In the genomic region with DNA sequence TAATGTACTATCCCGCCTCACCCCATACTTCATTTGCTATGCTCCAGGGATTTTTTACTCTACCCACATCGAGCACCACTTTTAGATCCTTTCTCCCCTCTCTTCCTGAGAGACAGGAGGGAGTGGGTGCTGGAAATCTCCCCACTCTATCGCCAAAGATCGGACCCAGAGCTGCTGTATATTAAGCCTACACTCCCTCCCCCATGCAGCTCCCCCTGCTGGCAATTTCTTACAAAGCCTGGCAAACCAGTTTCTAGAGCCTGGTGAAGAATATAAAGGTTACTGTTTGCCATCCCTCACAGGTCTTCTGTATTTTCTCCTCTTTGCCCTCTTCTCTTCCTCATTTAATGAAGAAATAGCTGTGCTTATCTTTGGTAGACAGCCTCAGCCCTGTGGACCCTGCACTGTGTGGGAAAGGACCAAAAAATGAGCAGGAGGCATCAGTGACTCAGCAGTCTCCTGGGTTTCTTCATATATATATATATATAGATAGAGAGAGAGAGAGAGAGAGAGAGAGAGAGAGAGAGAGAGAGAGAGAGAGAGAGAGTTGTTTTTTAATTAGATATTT, we compare ENCODE assay signal across 10 mouse cellular contexts. TPM values are rescaled to one million over a fixed set of nuclear protein-coding genes. Genes with fewer than 3 reads are reported as not detected.
DNase-seq lines count a peak whose midpoint lies in the region; ATAC-seq and TF ChIP-seq lines count a peak whose summit lies in the region.
"Had no signal": no experiment of that assay in that cellular context is flagged by ENCODE, and none has a peak within 500 bp of the region (broad histone marks: within the 10 kb centered on the region; RNA-seq: fewer than 3 reads in every experiment).

No protein-coding gene starts in this region.

- no peaks in the 10 kb centered on the region for H3K36me3 ChIP-seq in midbrain, embryonic 11.5 days (ENCODE audit: control insufficient read depth, insufficient read depth, low read length)
- H3K36me3 ChIP-seq in midbrain, embryonic 15.5 days (replicated peaks) = no peaks in the 10 kb centered on the region
- H3K36me3 ChIP-seq in liver, embryonic 14.5 days (replicated peaks; ENCODE audit: control insufficient read depth, insufficient read depth, low read depth) = no peaks in the 10 kb centered on the region
- H3K36me3 ChIP-seq: hindbrain, embryonic 15.5 days; midbrain, embryonic 12.5 days had no signal

- no peak for ATAC-seq in midbrain, embryonic 11.5 days (ENCODE audit: low FRiP score)
- no peak for ATAC-seq in midbrain, embryonic 15.5 days (replicated peaks)
- no peak for ATAC-seq in liver, embryonic 14.5 days (ENCODE audit: insufficient read depth)
- ATAC-seq in activated CD4-positive, CD25-positive, alpha-beta regulatory T cell, adult 4 months = no peak

- WGBS in midbrain, embryonic 11.5 days = 40% methylated on average over 4 of the region's 4 CpGs
- WGBS in midbrain, embryonic 15.5 days = 47% methylated on average over 4 of the region's 4 CpGs
- WGBS in liver, embryonic 14.5 days (ENCODE audit: insufficient replicate concordance) = 24% methylated on average over 4 of the region's 4 CpGs

- TF ChIP-seq EP300 in liver, embryonic 14.5 days (IDR thresholded peaks at IDR 0.05; ENCODE audit: low read depth) = no peak

- no peaks in the 10 kb centered on the region for H3K4me1 ChIP-seq in midbrain, embryonic 11.5 days (ENCODE audit: control insufficient read depth, insufficient read depth, low read length)
- H3K4me1 ChIP-seq in midbrain, embryonic 15.5 days = no peaks in the 10 kb centered on the region
- H3K4me1 ChIP-seq in liver, embryonic 14.5 days (replicated peaks; ENCODE audit: control insufficient read depth in 2 of 2, insufficient read depth in 2 of 2, low read length in 1 of 2) = no peaks in the 10 kb centered on the region
- H3K4me1 ChIP-seq: hindbrain, embryonic 15.5 days; midbrain, embryonic 12.5 days had no signal

- H3K4me2 ChIP-seq in midbrain, embryonic 11.5 days = no peak overlapping the region
- no peak overlapping the region for H3K4me2 ChIP-seq in midbrain, embryonic 15.5 days
- no peak overlapping the region for H3K4me2 ChIP-seq in liver, embryonic 14.5 days (ENCODE audit: low read depth)
- H3K4me2 ChIP-seq: hindbrain, embryonic 15.5 days; midbrain, embryonic 12.5 days had no signal

- H3K27ac ChIP-seq in midbrain, embryonic 11.5 days (ENCODE audit: low read depth, low read length) = no peak overlapping the region
- no peak overlapping the region for H3K27ac ChIP-seq in midbrain, embryonic 15.5 days
- H3K27ac ChIP-seq in liver, embryonic 14.5 days = no peak overlapping the region
- H3K27ac ChIP-seq: hindbrain, embryonic 15.5 days; midbrain, embryonic 12.5 days had no signal

- no peaks in the 10 kb centered on the region for H3K27me3 ChIP-seq in midbrain, embryonic 11.5 days (ENCODE audit: control insufficient read depth, insufficient read depth, low read length)
- H3K27me3 ChIP-seq in midbrain, embryonic 15.5 days (replicated peaks) = no peaks in the 10 kb centered on the region
- H3K27me3 ChIP-seq in liver, embryonic 14.5 days (ENCODE audit: control insufficient read depth, insufficient read depth, low read length) = no peaks in the 10 kb centered on the region
- H3K27me3 ChIP-seq: hindbrain, embryonic 15.5 days; midbrain, embryonic 12.5 days had no signal

- TF ChIP-seq CTCF in liver, embryonic 14.5 days (IDR thresholded peaks at IDR 0.05; ENCODE audit: low read depth) = peak; percentile 62

- peak; percentile 39 for DNase-seq in gastrocnemius, adult 18-20 months (ENCODE audit: low spot score)
- DNase-seq in gastrocnemius, adult 8-10 months (ENCODE audit: low spot score in 2 of 2) = no peak
- peak; percentile 88 for DNase-seq in midbrain, embryonic 11.5 days (ENCODE audit: low spot score, missing footprints)
- DNase-seq in brain, adult 2 months (ENCODE audit: low read depth, low spot score) = peak; percentile 70
- no peak for DNase-seq in liver, embryonic 14.5 days (ENCODE audit: low read depth in 3 of 3, low spot score in 3 of 3)
- no peak for DNase-seq in urinary bladder, postnatal 36 days (ENCODE audit: low spot score in 2 of 2)

- H3K9ac ChIP-seq in midbrain, embryonic 11.5 days (ENCODE audit: low read length) = no peak overlapping the region
- no peak overlapping the region for H3K9ac ChIP-seq in midbrain, embryonic 15.5 days
- H3K9ac ChIP-seq in liver, embryonic 14.5 days (replicated peaks) = no peak overlapping the region
- H3K9ac ChIP-seq: hindbrain, embryonic 15.5 days; midbrain, embryonic 12.5 days had no signal

- no peaks in the 10 kb centered on the region for H3K9me3 ChIP-seq in midbrain, embryonic 11.5 days (ENCODE audit: control insufficient read depth, low read length)
- H3K9me3 ChIP-seq in midbrain, embryonic 15.5 days = no peaks in the 10 kb centered on the region
- H3K9me3 ChIP-seq in liver, embryonic 14.5 days (ENCODE audit: control insufficient read depth, low read length) = no peaks in the 10 kb centered on the region
- H3K9me3 ChIP-seq: hindbrain, embryonic 15.5 days; midbrain, embryonic 12.5 days had no signal

- H3K4me3 ChIP-seq in midbrain, embryonic 11.5 days (ENCODE audit: low read depth, low read length) = no peak overlapping the region
- no peak overlapping the region for H3K4me3 ChIP-seq in midbrain, embryonic 15.5 days
- no peak overlapping the region for H3K4me3 ChIP-seq in liver, embryonic 14.5 days (ENCODE audit: insufficient read depth in 1 of 2, low read depth in 2 of 2, low read length in 2 of 2)
- H3K4me3 ChIP-seq: hindbrain, embryonic 15.5 days; midbrain, embryonic 12.5 days had no signal

RNA-seq across cellular contexts. Expression of a gene that starts 22.2 kb away (rescaled TPM):
- 10 to 100 TPM; 13.2 to 17.2 TPM for total RNA-seq in gastrocnemius, adult 18-20 months (2021)
- 10 to 100 TPM; 14.0 to 16.6 (median 15.0) TPM for total RNA-seq in gastrocnemius, adult 8-10 months (2022)
- polyA plus RNA-seq in midbrain, embryonic 11.5 days (2014; fragmentation: Nextera tagmentation; extraction: Ambion mirVana) = 18.7 and 19.4 TPM in 2 replicates
- 7.2 and 8.3 TPM in 2 replicates for polyA plus RNA-seq in midbrain, embryonic 15.5 days (2015; fragmentation: Nextera tagmentation; extraction: Ambion mirVana)
- 7.3 and 12.0 TPM in 2 replicates for polyA plus RNA-seq in liver, embryonic 14.5 days (2012; rRNA removed)
- 25.0 and 27.4 TPM in 2 replicates for polyA plus RNA-seq in liver, embryonic 14.5 days (2014; fragmentation: Nextera tagmentation; extraction: Ambion mirVana)
- 10 to 100 TPM in 1 of 2 experiments, 1 to 10 TPM in 1; 9.0 to 15.4 TPM for polyA plus RNA-seq in activated CD4-positive, CD25-positive, alpha-beta regulatory T cell, adult 4 months (2017; shearing (Covaris generic))

RNA-seq across cellular contexts. Expression of a gene that starts 36.8 kb away (rescaled TPM):
- total RNA-seq in gastrocnemius, adult 18-20 months (2021) = under 1 TPM in 1 of 2 experiments, not detected in 1; 0.52 TPM
- under 1 TPM in 3 of 4 experiments, not detected in 1; 0.36 to 0.56 (median 0.53) TPM for total RNA-seq in gastrocnemius, adult 8-10 months (2022)
- 0.29 TPM in 1 of 2 replicates, not detected in the other for polyA plus RNA-seq in midbrain, embryonic 11.5 days (2014; fragmentation: Nextera tagmentation; extraction: Ambion mirVana)
- polyA plus RNA-seq in midbrain, embryonic 15.5 days (2015; fragmentation: Nextera tagmentation; extraction: Ambion mirVana) = 0.51 TPM in 1 of 2 replicates, not detected in the other
- not detected in 2 replicates for polyA plus RNA-seq in liver, embryonic 14.5 days (2012; rRNA removed)
- not detected in 2 replicates for polyA plus RNA-seq in liver, embryonic 14.5 days (2014; fragmentation: Nextera tagmentation; extraction: Ambion mirVana)
- not detected for polyA plus RNA-seq in activated CD4-positive, CD25-positive, alpha-beta regulatory T cell, adult 4 months (2017; shearing (Covaris generic))
- polyA plus RNA-seq: midbrain, embryonic 12.5 days had no signal

RNA-seq across cellular contexts. Expression of a gene that starts 59.9 kb away (rescaled TPM):
- 1 to 10 TPM; 2.7 to 3.2 TPM for total RNA-seq in gastrocnemius, adult 18-20 months (2021)
- 1 to 10 TPM; 2.3 to 3.6 (median 3.0) TPM for total RNA-seq in gastrocnemius, adult 8-10 months (2022)
- 8.2 and 10.0 TPM in 2 replicates for polyA plus RNA-seq in midbrain, embryonic 11.5 days (2014; fragmentation: Nextera tagmentation; extraction: Ambion mirVana)
- 6.2 and 6.7 TPM in 2 replicates for polyA plus RNA-seq in midbrain, embryonic 15.5 days (2015; fragmentation: Nextera tagmentation; extraction: Ambion mirVana)
- polyA plus RNA-seq in liver, embryonic 14.5 days (2012; rRNA removed) = 2.8 and 4.7 TPM in 2 replicates
- polyA plus RNA-seq in liver, embryonic 14.5 days (2014; fragmentation: Nextera tagmentation; extraction: Ambion mirVana) = 11.2 and 11.4 TPM in 2 replicates
- polyA plus RNA-seq in activated CD4-positive, CD25-positive, alpha-beta regulatory T cell, adult 4 months (2017; shearing (Covaris generic)) = 10 to 100 TPM; 11.9 to 15.7 TPM

Comparison
In these comparisons a context has a peak if more than half of its experiments do, and no peak if none do; other contexts are left out.
1. DNase-seq: peak in gastrocnemius, adult 18-20 months (single experiment), midbrain, embryonic 11.5 days (single experiment) and brain, adult 2 months (single experiment); none in gastrocnemius, adult 8-10 months (0 of 2), liver, embryonic 14.5 days (0 of 3) and urinary bladder, postnatal 36 days (0 of 2).